Mouse (Mus musculus) MEL (cell line): Measurements from ENCODE around the gene Emx2. TPM values are rescaled to one million over a fixed set of nuclear protein-coding genes. Genes with fewer than 3 reads are reported as not detected.

ENCODE experiments used
- DNase-seq: peaks from one replicate; pipeline ENCODE4 v3.0.0; 2011; ENCODE audit warnings: low read depth, low spot score
- H3K27ac ChIP-seq: 2 replicates; pipeline ENCODE4 v1.5.1; 2012; ENCODE audit warnings: low read depth, mild to moderate bottlenecking, control low read depth, low read length, moderate library complexity; ENCODE audit not compliant: control insufficient read depth
- H3K27me3 ChIP-seq, 2 experiments: fragments of 150-350 bp in 1 of 2; sonication (generic) in 1 of 2; 2 replicates each; pipeline ENCODE4 v1.6.1; 2012; ENCODE audit warnings: low read length in 2 of 2, mild to moderate bottlenecking in 2 of 2, improper control_type of control experiment in 1 of 2, moderate library complexity in 1 of 2; ENCODE audit not compliant: insufficient read depth in 2 of 2, control insufficient read depth in 1 of 2
- H3K36me3 ChIP-seq, 2 experiments: 2 replicates each; pipeline ENCODE4 v1.6.1; 2012 to 2014; ENCODE audit warnings: low read length in 2 of 2, improper control_type of control experiment in 1 of 2, inconsistent platforms in 1 of 2, mild to moderate bottlenecking in 1 of 2; ENCODE audit not compliant: insufficient read depth in 2 of 2, control insufficient read depth in 1 of 2
- H3K4me1 ChIP-seq, 2 experiments: fragments of 150-350 bp in 1 of 2; sonication (generic) in 1 of 2; 2 replicates each; pipeline ENCODE4 v1.6.1; 2012; ENCODE audit warnings: low read length in 2 of 2, improper control_type of control experiment in 1 of 2, mild to moderate bottlenecking in 1 of 2; ENCODE audit not compliant: insufficient read depth in 2 of 2, control insufficient read depth in 1 of 2
- H3K4me3 ChIP-seq, 2 experiments: fragments of 150-350 bp in 1 of 2; sonication (generic) in 1 of 2; 2 replicates each; pipeline ENCODE4 v1.5.1; 2012; ENCODE audit warnings: low read depth in 2 of 2, low read length in 2 of 2, mild to moderate bottlenecking in 2 of 2, moderate library complexity in 2 of 2, control low read depth in 1 of 2, improper control_type of control experiment in 1 of 2; ENCODE audit not compliant: control insufficient read depth in 1 of 2, insufficient read depth in 1 of 2
- H3K79me2 ChIP-seq: 2 replicates; pipeline ENCODE4 v1.6.1; 2012; ENCODE audit warnings: mild to moderate bottlenecking, low read length, moderate library complexity; ENCODE audit not compliant: control insufficient read depth, poor library complexity, insufficient read depth
- H3K9ac ChIP-seq: 2 replicates; pipeline ENCODE4 v1.6.1; 2012; ENCODE audit warnings: low read depth, mild to moderate bottlenecking, control low read depth, low read length, moderate library complexity; ENCODE audit not compliant: control insufficient read depth, poor library complexity, severe bottlenecking
- H3K9me3 ChIP-seq: fragments of 150-350 bp; sonication (generic); replicated peaks from 2 replicates; pipeline ENCODE4 v1.6.1; 2012; ENCODE audit warnings: mild to moderate bottlenecking, low read length, improper control_type of control experiment, moderate library complexity; ENCODE audit not compliant: insufficient read depth
- CHD1 ChIP-seq: IDR thresholded peaks from 2 replicates; pipeline ENCODE4 v1.6.1; 2012; ENCODE audit warnings: low read depth, mild to moderate bottlenecking, inconsistent platforms, low read length, improper control_type of control experiment
- CHD2 ChIP-seq: IDR thresholded peaks from 2 replicates; pipeline ENCODE4 v1.6.1; 2011; ENCODE audit warnings: low read length, improper control_type of control experiment
- ELF1 ChIP-seq: IDR thresholded peaks from 2 replicates; pipeline ENCODE4 v1.6.1; 2014; ENCODE audit warnings: low read depth, mild to moderate bottlenecking, inconsistent platforms, low read length, improper control_type of control experiment, moderate library complexity
- ETS1 ChIP-seq: IDR thresholded peaks from 2 replicates; pipeline ENCODE4 v1.6.1; 2012; ENCODE audit warnings: low read depth, mild to moderate bottlenecking, inconsistent platforms, low read length, improper control_type of control experiment, moderate library complexity
- GABPA ChIP-seq: IDR thresholded peaks from 2 replicates; pipeline ENCODE4 v1.6.1; 2012; ENCODE audit warnings: low read depth, mild to moderate bottlenecking, inconsistent platforms, low read length, improper control_type of control experiment, moderate library complexity
- HCFC1 ChIP-seq: IDR thresholded peaks from 2 replicates; pipeline ENCODE4 v1.6.1; 2012; ENCODE audit warnings: low read depth, mild to moderate bottlenecking, inconsistent platforms, low read length, improper control_type of control experiment, moderate library complexity
- JUND ChIP-seq: IDR thresholded peaks from 2 replicates; pipeline ENCODE4 v1.6.1; 2011; ENCODE audit warnings: low read depth, mild to moderate bottlenecking, improper control_type of control experiment, low read length
- KAT2A ChIP-seq: conservative IDR thresholded peaks from 2 replicates; pipeline ENCODE4 v1.6.1; 2012; ENCODE audit warnings: low read depth, low read length, improper control_type of control experiment, inconsistent platforms
- MAFK ChIP-seq: IDR thresholded peaks from 2 replicates; pipeline ENCODE4 v1.6.1; 2011; ENCODE audit warnings: low read depth, mild to moderate bottlenecking, low read length, improper control_type of control experiment, borderline replicate concordance
- MAX ChIP-seq: IDR thresholded peaks from 2 replicates; pipeline ENCODE4 v1.6.1; 2011; ENCODE audit warnings: low read length, improper control_type of control experiment
- MAZ ChIP-seq: IDR thresholded peaks from 2 replicates; pipeline ENCODE4 v1.6.1; 2012; ENCODE audit warnings: low read depth, mild to moderate bottlenecking, inconsistent platforms, low read length, improper control_type of control experiment
- MXI1 ChIP-seq: IDR thresholded peaks from 2 replicates; pipeline ENCODE4 v1.6.1; 2011; ENCODE audit warnings: mild to moderate bottlenecking, low read depth, low read length, improper control_type of control experiment
- MYB ChIP-seq: IDR thresholded peaks from 2 replicates; pipeline ENCODE4 v1.6.1; 2011; ENCODE audit warnings: mild to moderate bottlenecking, low read depth, low read length, improper control_type of control experiment
- MYC ChIP-seq: IDR thresholded peaks from 2 replicates; pipeline ENCODE4 v1.6.1; 2011; ENCODE audit warnings: low read depth, mild to moderate bottlenecking, low read length, improper control_type of control experiment, moderate library complexity
- NELFE ChIP-seq: IDR thresholded peaks from 2 replicates; pipeline ENCODE4 v1.6.1; 2011; ENCODE audit warnings: low read depth, low read length, improper control_type of control experiment
- POLR2AphosphoS5 ChIP-seq: IDR thresholded peaks from 2 replicates; pipeline ENCODE4 v1.6.1; 2012; ENCODE audit warnings: low read depth, borderline replicate concordance, mild to moderate bottlenecking, inconsistent platforms, low read length, moderate library complexity, mixed read lengths
- RCOR1 ChIP-seq: IDR thresholded peaks from 2 replicates; pipeline ENCODE4 v1.6.1; 2012; ENCODE audit warnings: low read depth, mild to moderate bottlenecking, inconsistent platforms, low read length, improper control_type of control experiment
- SIN3A ChIP-seq: IDR thresholded peaks from 2 replicates; pipeline ENCODE4 v1.6.1; 2012; ENCODE audit warnings: low read length, improper control_type of control experiment, inconsistent platforms
- SMC3 ChIP-seq: IDR thresholded peaks from 2 replicates; pipeline ENCODE4 v1.6.1; 2011; ENCODE audit warnings: low read depth, low read length, improper control_type of control experiment
- TCF12 ChIP-seq: IDR thresholded peaks from 2 replicates; pipeline ENCODE4 v1.6.1; 2014; ENCODE audit warnings: low read depth, mild to moderate bottlenecking, inconsistent platforms, low read length, improper control_type of control experiment, moderate library complexity
- USF1 ChIP-seq: IDR thresholded peaks from 2 replicates; pipeline ENCODE4 v1.6.1; 2014; ENCODE audit warnings: low read depth, mild to moderate bottlenecking, inconsistent platforms, low read length, improper control_type of control experiment, moderate library complexity
- USF2 ChIP-seq, 2 experiments: IDR thresholded peaks; 2 replicates each; pipeline ENCODE4 v1.6.1; 2011 to 2012; ENCODE audit warnings: improper control_type of control experiment in 2 of 2, low read length in 2 of 2, borderline replicate concordance in 1 of 2, inconsistent platforms in 1 of 2, low read depth in 1 of 2, mild to moderate bottlenecking in 1 of 2; ENCODE audit not compliant: insufficient read depth in 1 of 2
- ZC3H11A ChIP-seq: IDR thresholded peaks from 2 replicates; pipeline ENCODE4 v1.6.1; 2012; ENCODE audit warnings: low read depth, mild to moderate bottlenecking, inconsistent platforms, low read length, improper control_type of control experiment
- ZMIZ1 ChIP-seq: IDR thresholded peaks from 2 replicates; pipeline ENCODE4 v1.6.1; 2012; ENCODE audit warnings: low read depth, mild to moderate bottlenecking, inconsistent platforms, low read length, improper control_type of control experiment, moderate library complexity
- ZNF384 ChIP-seq: IDR thresholded peaks from 2 replicates; pipeline ENCODE4 v1.6.1; 2012; ENCODE audit warnings: low read depth, mild to moderate bottlenecking, inconsistent platforms, low read length, improper control_type of control experiment
- polyA plus RNA-seq, 2 experiments: library from polyadenylated mRNA; stranded (reverse) in 1 of 2; unstranded in 1 of 2; fragments of >175 nt in 1 of 2; fragments of >200 nt in 1 of 2; gene quantifications; 2 replicates each; pipeline versions ENCODE4 v1.2.1 to v1.2.4; 2012; ENCODE audit warnings: low replicate concordance in 2 of 2, low read depth in 1 of 2; ENCODE audit not compliant: insufficient read length in 2 of 2, insufficient read depth in 1 of 2, missing spikeins in 1 of 2
- total RNA-seq: library from RNA; depleted of rRNA; stranded (reverse); fragments of 300-350 nt; gene quantifications from 2 replicates; pipeline ENCODE4 v1.2.3, GENCODE M21; 2012

Emx2 gene
- total and polyA plus RNA-seq, 3 experiments = 0.08 TPM; not detected in 2

GRCm38 (mm10) chr19:59457011-59457945, 894 bp upstream of the Emx2 start:
- no peaks in the 10 kb centered on the region for H3K4me1 ChIP-seq
- no peaks in the 10 kb centered on the region for H3K79me2 ChIP-seq
- H3K27me3 ChIP-seq = no peaks in the 10 kb centered on the region
- H3K9me3 ChIP-seq = no peaks in the 10 kb centered on the region
- H3K27ac ChIP-seq = no peak overlapping the region
- no peak for TF ChIP-seq POLR2AphosphoS5
- no peak for TF ChIP-seq TCF12
- no peak for TF ChIP-seq MYB
- no peak for TF ChIP-seq GABPA
- TF ChIP-seq SIN3A = no peak
- no peak for TF ChIP-seq ZNF384
- no peak for TF ChIP-seq CHD2
- TF ChIP-seq KAT2A = no peak
- no peak for TF ChIP-seq MYC
- no peak for TF ChIP-seq HCFC1
- no peak for TF ChIP-seq MAFK
- TF ChIP-seq MXI1 = no peak
- TF ChIP-seq JUND = no peak
- TF ChIP-seq MAZ = no peak
- no peak for TF ChIP-seq ZC3H11A
- DNase-seq = no peak
- H3K36me3 ChIP-seq = no peaks in the 10 kb centered on the region
- H3K9ac ChIP-seq = no peak overlapping the region
- H3K4me3 ChIP-seq = no peak overlapping the region

GRCm38 (mm10) chr19:59458743-59459135, 567 bp downstream of the Emx2 start:
- Histone ChIP-seq H3K4me1 (no peaks in the 10 kb centered on the region), H3K36me3 (no peaks in the 10 kb centered on the region), H3K4me3 (no peak overlapping the region), H3K9me3 (no peaks in the 10 kb centered on the region), H3K79me2 (no peaks in the 10 kb centered on the region), H3K27ac (no peak overlapping the region), H3K9ac (no peak overlapping the region), H3K27me3 (no peaks in the 10 kb centered on the region; a peak in 1 of 4 replicates)
- DNase-seq = no peak
- TF ChIP-seq POLR2AphosphoS5 (no peak), ETS1 (no peak), CHD1 (no peak), MAX (no peak), SMC3 (no peak), SIN3A (no peak), ZMIZ1 (no peak), KAT2A (no peak), HCFC1 (no peak), CHD2 (no peak), ZC3H11A (no peak), USF2 (IDR thresholded peaks at IDR 0.05; ENCODE audit: borderline replicate concordance in 1 of 2, insufficient read depth in 1 of 2, low read depth in 1 of 2, low read length in 2 of 2) (no peak), NELFE (no peak), MAFK (no peak), ELF1 (no peak), RCOR1 (no peak), USF1 (no peak)
